Mouse (Mus musculus) CH12.LX (cell line): ENCODE data around the gene Tada2a.
A peak's percentile ranks its signal among the peaks of the same experiment; 100 is the strongest.

ENCODE experiments used
- CTCF ChIP-seq, 2 experiments: IDR thresholded peaks in 1 of 2; conservative IDR thresholded peaks in 1 of 2; 2 replicates each; pipeline ENCODE4 v1.5.1; 2011 to 2012; ENCODE audit warnings: low read depth in 2 of 2, low read length in 2 of 2, improper control_type of control experiment in 1 of 2, inconsistent platforms in 1 of 2, mild to moderate bottlenecking in 1 of 2, moderate library complexity in 1 of 2
- MAFK ChIP-seq: IDR thresholded peaks from 2 replicates; pipeline ENCODE4 v1.6.1; 2011; ENCODE audit warnings: low read length, improper control_type of control experiment; ENCODE audit not compliant: insufficient replicate concordance
- MXI1 ChIP-seq: IDR thresholded peaks from 2 replicates; pipeline ENCODE4 v1.6.1; 2011; ENCODE audit warnings: mild to moderate bottlenecking, low read depth, low read length, improper control_type of control experiment
- POLR2A ChIP-seq: IDR thresholded peaks from 2 replicates; pipeline ENCODE4 v1.6.1; 2011; ENCODE audit warnings: low read depth, mild to moderate bottlenecking, improper control_type of control experiment, low read length
- RCOR1 ChIP-seq: conservative IDR thresholded peaks from 2 replicates; pipeline ENCODE4 v1.6.1; 2012; ENCODE audit warnings: low read depth, mild to moderate bottlenecking, inconsistent platforms, low read length, improper control_type of control experiment
- SIN3A ChIP-seq: IDR thresholded peaks from 2 replicates; pipeline ENCODE4 v1.6.1; 2012; ENCODE audit warnings: low read length, improper control_type of control experiment, inconsistent platforms
- USF2 ChIP-seq: conservative IDR thresholded peaks from 2 replicates; pipeline ENCODE4 v1.6.1; 2011; ENCODE audit warnings: low read depth, low read length, improper control_type of control experiment
- ZNF384 ChIP-seq: IDR thresholded peaks from 2 replicates; pipeline ENCODE4 v1.6.1; 2012; ENCODE audit warnings: low read depth, low read length, improper control_type of control experiment, inconsistent platforms

DNA sequence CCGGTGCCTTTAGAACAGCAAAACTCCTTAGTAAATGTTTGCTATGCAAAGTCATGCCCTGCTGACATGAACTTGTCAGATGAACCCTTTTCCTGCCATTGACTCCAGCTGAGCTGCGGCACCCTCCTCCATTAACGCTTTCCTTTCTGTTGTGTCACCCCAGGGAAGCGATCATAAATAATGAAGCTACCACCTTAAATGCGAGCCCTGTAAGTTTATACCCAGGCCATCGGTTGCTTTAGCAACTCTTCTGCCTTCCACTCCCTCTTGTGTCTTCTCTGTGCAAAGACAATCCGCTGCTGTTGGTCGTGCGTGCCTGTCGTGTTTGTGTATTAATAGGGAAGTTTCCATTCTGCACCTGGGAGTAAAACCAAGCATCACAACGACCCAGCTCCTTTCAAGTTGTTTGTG lies 63.3 kb downstream of the Tada2a start:
- no peak for TF ChIP-seq USF2
- TF ChIP-seq CTCF (conservative IDR thresholded peaks at IDR 0.05 in 1 of 2, IDR thresholded peaks at IDR 0.05 in 1 of 2; ENCODE audit: low read depth in 2 of 2, low read length in 2 of 2): peak in 1 of 2 experiments; percentile 73; a peak in 2 of 4 replicates
- TF ChIP-seq ZNF384: no peak
- TF ChIP-seq POLR2A: no peak
- TF ChIP-seq RCOR1: no peak
- 0 out of 2 replicates have a peak, but pooled peaks have one; percentile 4 for TF ChIP-seq MAFK
- peak; percentile 93 for TF ChIP-seq MXI1
- peak; percentile 89 for TF ChIP-seq SIN3A
